Mouse (Mus musculus): ENCODE measurements at regions not wholly inside any gene's neighbourhood (a gene's known extent, or its start where the extent isn't known, plus 50 kb on each side); places are given as distances from the start of the nearest gene placed in this dataset.

DNA sequence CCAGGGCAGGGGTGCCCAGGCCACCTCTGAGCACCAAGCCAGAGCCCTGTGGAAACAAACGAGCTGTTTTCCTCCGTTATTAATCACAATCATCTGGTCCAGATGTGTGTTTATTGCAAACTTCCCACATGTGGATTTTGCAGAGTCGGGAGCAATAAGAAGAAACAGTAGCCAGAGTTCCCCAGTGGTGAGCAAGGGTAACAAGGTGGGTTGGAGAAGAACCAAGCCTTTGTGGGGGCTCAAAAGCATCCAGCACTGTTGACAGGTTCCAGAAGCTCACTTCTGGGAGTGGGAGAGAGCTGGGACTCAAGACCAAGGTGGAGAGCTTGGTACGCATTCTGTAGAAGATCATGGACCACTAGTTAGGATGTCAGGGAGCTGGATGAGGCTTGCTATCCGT is 63.6 kb downstream of the Hif1an start:
- DNase-seq, result no peak

DNA sequence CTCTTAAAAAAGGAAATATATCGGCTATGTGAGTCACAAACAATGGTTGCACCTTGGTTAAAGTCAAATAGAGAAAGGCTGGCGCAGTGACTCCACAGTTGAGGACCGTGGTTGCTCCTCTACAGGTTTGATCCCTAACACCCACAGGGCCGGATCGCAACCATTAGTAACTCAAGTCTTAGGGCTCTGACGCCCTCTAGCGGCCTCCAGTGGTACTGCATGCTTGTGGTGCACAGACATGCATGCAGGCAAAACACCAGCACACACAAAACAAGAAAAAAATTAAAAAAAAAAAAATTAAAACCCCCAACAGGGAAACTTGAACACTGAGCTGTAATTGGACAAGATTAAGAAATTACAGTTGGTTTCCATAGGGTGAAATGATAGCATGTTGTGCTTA is 67.1 kb downstream of the Hif1an start:
- DNase-seq, result no peak

GRCm38 (mm10) chr19:44631356-44632007 is 68.8 kb downstream of the Hif1an start:
- no peak for DNase-seq

- no peak for DNase-seq
Observed at GRCm38 (mm10) chr19:44637145-44637719, 74.6 kb downstream of the Hif1an start.

DNA sequence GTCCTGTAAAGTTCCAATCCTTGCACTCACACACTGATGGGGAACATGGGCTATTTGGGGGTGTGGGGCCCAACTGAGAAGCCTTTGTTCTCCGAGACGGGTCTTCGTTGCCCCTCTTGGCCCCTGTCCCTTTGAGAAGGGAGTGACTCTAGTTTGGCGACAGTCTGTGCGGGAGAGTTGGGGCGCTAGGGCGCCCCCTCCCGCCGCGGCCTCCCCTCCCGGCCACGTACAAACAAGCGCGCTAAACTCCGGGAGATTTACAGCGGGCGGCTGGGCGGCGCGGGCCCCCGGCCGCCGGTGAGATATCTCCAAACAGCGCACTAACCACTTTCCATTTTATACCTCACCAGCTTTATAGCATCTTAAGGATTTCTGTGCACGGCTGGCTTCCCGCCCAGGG is 77.4 kb downstream of the Hif1an start:
- peak; percentile 5 for DNase-seq

- DNase-seq, result no peak
Observed at GRCm38 (mm10) chr19:44640551-44640950, 77.9 kb downstream of the Hif1an start.

GRCm38 (mm10) chr19:44642294-44642693 is 79.6 kb downstream of the Hif1an start:
- DNase-seq, result no peak

GRCm38 (mm10) chr19:44644376-44644775 is 81.7 kb downstream of the Hif1an start:
- DNase-seq, result no peak

GRCm38 (mm10) chr19:44644929-44645328 is 82.3 kb downstream of the Hif1an start:
- DNase-seq, result no peak

DNA sequence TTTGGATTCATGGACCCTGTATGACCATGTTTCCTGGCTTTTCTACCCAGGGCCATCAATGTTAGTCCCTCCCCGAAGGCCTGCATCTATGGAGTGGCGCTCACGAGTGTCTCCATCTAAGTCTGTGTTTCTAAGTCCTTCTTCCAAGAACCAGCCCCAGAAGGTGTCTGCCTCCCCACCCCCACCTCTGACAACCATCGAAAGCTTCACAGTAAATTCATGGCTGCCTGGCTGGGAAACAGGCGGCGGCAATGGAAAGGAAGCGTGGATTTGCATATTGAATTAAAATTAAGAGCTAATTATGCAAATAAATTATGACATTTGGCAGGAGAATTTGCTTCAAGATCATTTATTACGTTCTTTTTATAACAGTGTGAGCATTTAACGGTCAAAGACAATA is 83.9 kb downstream of the Hif1an start:
- no peak for DNase-seq

- no peak for DNase-seq
Observed at GRCm38 (mm10) chr19:44649206-44649605, 86.6 kb downstream of the Hif1an start.

GRCm38 (mm10) chr19:44650841-44651240 is 88.2 kb downstream of the Hif1an start:
- DNase-seq, result no peak

DNA sequence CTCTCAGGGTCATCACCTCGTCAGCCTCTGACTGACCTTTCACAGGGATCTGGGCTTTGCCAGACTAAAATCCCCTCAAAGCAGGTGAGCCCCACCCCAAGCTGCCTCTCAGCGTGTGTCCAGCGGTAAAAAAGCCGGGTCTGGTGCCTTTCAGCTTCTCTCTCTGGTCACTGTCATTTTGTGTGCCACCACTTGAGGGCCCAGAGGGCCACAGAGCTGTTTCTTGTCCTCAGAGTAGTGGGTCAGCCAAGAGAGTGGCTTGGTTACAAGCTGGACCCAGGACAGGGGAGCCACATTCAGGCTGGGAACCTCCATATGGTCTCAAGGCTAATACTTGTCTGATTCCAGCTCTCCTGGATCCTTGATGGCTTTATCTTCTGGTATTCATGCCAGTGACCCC is 89.0 kb downstream of the Hif1an start:
- no peak for DNase-seq

- DNase-seq, result peak; percentile 62
Observed at GRCm38 (mm10) chr19:44655719-44656118, 93.1 kb downstream of the Hif1an start.

DNA sequence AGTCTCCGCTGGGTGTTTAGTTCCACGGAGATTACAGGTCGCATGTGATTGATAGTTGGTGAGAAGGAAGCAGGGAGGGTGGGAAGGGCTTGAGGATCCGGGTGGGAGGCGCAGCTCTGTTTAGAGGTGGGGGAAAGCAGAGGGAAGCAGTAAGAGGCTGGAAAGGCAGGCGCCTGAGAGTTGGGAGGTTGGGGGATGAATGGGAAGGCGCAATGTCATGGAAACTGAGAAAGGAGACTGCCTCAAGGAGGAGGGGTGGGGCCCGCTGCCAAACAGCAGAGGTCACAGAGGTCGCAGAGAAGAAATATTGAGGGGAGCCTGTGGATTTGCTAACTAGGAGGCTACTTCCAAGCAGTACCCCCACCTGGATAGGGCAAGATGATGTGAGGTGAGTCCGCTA is 96.5 kb upstream of the Pax2 start:
- DNase-seq, result no peak

DNA sequence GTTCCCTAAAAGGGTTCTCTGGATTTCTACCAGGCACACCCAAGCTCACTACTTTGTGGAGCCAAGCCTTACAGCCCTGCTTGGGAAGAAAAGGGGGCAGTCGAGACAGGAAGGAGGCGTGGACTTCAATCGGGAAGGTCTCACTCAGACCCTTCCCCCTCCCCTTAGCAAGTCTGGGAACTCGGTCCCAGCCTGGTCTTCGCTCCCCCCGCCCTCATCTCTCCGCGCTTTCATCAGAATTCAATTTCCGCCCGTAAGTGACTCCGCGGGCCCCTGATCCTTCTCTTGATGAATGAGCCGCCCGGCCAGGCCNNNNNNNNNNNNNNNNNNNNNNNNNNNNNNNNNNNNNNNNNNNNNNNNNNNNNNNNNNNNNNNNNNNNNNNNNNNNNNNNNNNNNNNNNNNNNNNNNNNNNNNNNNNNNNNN is 86.3 kb upstream of the Pax2 start:
- DNase-seq, result no peak

- no peak for DNase-seq
Observed at GRCm38 (mm10) chr19:44674621-44675245, 81.1 kb upstream of the Pax2 start.

GRCm38 (mm10) chr19:44676555-44677120 is 79.2 kb upstream of the Pax2 start:
- DNase-seq, result no peak

- DNase-seq, result no peak
Observed at GRCm38 (mm10) chr19:44677295-44677694, 78.5 kb upstream of the Pax2 start.

GRCm38 (mm10) chr19:44678686-44679085 is 77.2 kb upstream of the Pax2 start:
- no peak for DNase-seq

DNA sequence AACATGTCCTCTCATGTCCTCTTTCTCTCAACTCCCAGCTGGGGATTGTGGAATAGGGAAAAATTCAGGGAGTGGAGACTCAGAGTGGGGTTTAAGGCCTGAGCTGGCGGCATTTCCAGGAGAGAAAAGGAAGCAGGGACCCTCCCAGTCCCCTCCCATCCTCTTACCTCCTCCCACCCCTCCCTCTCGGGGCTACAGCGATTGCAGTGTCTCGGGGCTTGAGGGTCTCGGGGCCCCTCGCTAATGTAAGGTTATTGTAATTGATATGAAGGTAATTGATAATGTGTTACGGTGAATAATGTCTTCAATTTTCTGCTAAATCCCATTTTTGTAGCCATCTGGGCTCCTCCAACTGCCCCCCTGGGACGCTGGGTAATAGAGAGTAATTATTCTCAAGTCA is 74.2 kb upstream of the Pax2 start:
- DNase-seq, result no peak

DNA sequence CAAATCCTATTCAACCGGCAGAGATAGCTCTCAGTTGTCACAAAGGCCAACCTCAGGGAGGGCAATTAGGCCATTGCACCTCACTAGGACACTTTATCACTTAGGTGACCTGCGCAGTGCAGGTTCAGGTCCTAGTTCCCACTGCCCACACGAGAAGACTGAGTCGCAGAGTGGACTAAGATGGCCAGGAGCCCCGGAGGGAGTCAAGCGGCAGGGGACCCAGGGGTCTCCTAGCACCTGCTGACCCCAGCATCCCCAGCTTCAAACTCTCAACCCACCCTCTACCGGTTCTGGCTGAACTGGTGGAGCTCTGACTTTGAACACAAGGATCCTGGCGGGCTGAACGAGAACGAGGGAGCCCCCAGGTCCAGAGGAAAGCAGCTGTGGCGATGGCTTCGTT is 72.7 kb upstream of the Pax2 start:
- no peak for DNase-seq

DNA sequence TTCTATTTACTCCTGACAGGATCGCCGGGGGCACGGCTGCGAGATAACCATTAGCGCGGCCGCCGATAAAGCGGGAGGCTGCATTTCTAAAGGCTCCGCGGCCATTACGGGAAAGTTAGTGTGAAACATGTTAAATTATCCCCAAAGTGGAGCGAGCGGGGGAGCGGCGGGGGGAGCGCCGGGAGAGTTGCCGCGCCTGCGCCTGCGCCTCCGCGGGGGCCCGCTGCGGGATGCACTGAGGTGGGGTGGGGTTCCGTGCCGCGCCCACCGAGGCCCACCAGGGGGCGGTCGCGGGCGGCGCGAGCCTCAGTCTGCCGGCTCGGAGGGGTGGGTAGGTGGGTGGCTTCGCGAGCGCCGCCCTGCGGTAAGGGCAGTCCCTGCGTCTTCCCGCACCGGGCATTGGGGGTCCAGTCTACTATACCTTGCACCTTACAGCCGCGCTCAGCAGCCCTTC is 71.8 kb upstream of the Pax2 start:
- DNase-seq, result peak; percentile 57

DNA sequence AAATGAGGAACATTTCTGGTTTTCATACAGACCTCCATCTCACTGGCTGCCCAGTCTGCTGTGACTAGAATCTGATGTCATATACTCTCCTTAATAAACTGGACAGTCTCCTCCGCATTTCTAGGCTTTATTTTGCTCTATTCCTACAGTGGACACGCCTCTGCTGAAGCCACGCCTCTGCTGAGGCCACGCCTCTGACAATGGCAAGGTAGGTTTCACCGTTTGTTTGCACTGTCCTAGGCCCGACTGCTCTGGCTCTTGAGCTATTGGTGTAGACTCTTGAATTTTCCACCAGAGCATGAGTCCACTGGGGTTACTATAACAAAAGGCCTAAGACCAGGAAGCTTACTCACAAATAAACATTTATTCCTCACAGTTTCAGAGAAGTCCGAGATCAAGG is 69.8 kb upstream of the Pax2 start:
- DNase-seq, result no peak
